Mouse (Mus musculus): ENCODE data around the gene Atp9a.

DNA sequence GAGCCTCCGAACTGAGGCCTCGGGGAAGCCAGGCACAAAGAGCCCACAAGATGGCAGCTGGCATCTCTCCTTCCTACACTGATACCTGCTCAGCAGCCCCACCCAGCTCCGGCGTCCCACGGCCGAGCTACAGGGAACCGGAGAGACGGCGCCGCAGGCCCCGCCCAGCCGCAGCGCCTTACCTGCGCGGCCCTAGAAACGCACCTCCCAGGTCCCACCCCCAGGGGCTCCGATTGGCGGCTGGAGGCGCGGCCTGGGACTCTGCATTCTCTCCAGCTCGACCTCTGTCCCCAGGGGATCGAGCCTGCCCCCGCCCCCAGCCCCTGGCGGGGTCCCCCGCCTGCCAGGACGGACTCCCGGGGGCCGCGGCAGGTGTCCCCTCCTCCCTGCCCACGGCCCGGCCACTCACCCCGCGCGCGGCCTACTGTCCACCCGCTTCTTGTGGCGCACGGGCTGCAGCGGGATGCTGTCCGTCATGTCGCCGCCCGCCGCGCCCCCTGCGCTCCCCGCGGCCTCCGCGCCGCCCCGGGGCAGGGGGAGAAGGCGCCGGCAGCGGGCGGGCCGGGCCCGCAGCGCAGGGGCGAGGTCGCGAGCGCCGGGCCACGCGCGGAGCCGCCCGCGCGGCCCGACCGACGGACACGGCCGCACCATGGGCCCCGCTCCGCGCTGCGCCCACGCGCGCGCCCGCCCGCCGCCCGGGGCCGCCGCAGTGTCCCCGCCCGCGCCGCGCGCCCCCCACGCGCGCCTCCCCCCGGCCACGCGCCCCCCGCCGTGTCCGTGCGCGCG lies 743 bp downstream of the Atp9a start:
- TF ChIP-seq CTCF (IDR thresholded peaks at IDR 0.05; ENCODE audit: control insufficient read depth, insufficient read depth, insufficient read length), result no peak
- no peak for TF ChIP-seq MYOD1 (IDR thresholded peaks at IDR 0.05; ENCODE audit: control insufficient read depth, insufficient read length, low read depth)
- TF ChIP-seq MAX (IDR thresholded peaks at IDR 0.05), result no peak
- no peak for TF ChIP-seq CEBPB (IDR thresholded peaks at IDR 0.05; ENCODE audit: low read depth)
